Mouse (Mus musculus) left cerebral cortex, postnatal 14 days (tissue): ENCODE measurements around the gene Cdc42bpa. TPM values are rescaled to one million over a fixed set of nuclear protein-coding genes. Genes with fewer than 3 reads are reported as not detected.
A peak's percentile ranks its signal among the peaks of the same experiment; 100 is the strongest.
"Not testable (repeated sequence)": the region's sequence is repeated elsewhere in the genome, so short reads cannot be mapped to it uniquely, and the experiment has no call there.

Source experiments
- DNase-seq, 2 experiments: peaks; one replicate each; pipeline ENCODE4 v3.0.0; 2021 to 2022; ENCODE audit warnings: low spot score in 2 of 2, mixed read lengths in 1 of 2
- intact Hi-C: fragments of 180-260 bp; cut with DNase I; formaldehyde crosslinking; loops from one replicate; pipeline ENCODE4 v1.15.1; 2025
- total RNA-seq, 2 experiments: library from RNA; stranded (reverse); gene quantifications; 2 replicates each; pipeline ENCODE4 v1.2.3; 2021

The Cdc42bpa gene
- total RNA-seq, 2 experiments from 2014 or later: 211 to 234 TPM

- DNase-seq: no peak
- intact Hi-C loops: no loop called here
Observed at GRCm38 (mm10) chr1:180021463-180022296, 61.4 kb downstream of the Cdc42bpa start.

DNA sequence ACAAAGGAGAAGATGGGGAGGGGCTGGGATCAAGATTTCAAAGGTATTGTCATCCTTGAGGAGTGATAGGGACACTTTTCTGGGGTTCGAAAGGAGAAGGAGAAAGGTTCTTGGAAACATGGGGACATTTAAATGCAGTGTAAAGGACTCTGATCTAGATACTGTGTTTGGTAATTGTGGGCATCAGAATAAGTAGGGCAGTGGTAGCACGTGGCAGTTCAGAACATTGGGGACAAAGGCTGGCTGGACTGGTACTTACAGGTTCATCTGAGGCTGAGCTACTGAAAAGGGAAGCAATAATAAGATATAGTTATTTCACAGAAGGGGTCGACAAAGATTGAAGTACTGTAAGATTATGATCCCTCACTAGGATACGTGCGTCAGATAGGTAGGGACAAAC, 63.2 kb downstream of the Cdc42bpa start:
- intact Hi-C loops: no loop called here
- no peak for DNase-seq

DNA sequence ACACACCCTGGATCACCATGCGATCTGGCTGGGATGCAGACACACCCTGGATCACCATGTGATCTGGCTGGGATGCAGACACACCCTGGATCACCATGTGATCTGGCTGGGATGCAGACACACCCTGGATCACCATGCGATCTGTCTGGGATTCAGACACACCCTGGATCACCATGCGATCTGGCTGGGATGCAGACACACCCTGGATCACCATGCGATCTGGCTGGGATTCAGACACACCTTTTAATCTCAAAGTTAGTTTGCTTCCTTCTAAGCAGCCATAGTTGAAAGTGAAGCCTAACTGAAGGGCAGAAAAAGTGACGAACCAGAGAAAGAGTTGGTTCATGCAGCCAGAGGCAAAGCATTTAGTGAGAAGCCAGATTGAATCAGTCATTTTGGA, 69.6 kb downstream of the Cdc42bpa start:
- intact Hi-C loops, DNase-seq: not testable (repeated sequence)

DNA sequence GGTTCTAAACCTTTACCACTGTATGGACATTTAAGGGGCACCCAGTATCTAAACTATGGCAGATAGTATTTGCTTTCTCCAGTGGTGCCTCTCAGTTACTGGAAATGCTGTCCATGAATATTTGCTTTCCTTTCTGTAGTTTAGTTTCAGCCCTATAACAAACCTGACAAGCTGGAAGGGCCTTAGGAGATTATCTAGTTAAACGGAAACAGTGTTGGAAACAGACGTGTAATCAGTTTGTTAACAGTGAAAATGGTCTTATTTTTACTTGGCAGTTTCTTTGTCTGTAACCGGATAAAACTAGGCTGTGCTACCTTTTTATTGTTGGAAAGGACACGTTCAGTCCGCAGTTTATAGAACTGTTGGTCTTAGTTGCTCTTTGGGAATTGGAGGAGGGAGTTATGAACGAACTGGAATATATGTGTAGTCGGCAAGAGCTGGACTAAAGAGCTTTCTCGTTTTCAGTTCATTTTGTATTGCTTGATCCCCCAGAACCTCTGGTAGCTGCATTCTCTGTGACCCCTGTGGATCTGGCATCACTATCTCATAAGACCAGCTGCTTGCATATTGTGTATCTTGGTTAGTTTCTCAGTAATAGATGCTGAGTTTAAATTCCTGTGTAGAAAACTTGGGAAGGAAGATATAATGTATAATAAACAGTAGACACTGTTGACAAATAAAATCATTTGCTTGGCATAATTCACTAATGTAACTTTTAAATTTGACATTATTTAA, 70.5 kb downstream of the Cdc42bpa start:
- intact Hi-C loops: no loop called here
- no peak for DNase-seq

DNA sequence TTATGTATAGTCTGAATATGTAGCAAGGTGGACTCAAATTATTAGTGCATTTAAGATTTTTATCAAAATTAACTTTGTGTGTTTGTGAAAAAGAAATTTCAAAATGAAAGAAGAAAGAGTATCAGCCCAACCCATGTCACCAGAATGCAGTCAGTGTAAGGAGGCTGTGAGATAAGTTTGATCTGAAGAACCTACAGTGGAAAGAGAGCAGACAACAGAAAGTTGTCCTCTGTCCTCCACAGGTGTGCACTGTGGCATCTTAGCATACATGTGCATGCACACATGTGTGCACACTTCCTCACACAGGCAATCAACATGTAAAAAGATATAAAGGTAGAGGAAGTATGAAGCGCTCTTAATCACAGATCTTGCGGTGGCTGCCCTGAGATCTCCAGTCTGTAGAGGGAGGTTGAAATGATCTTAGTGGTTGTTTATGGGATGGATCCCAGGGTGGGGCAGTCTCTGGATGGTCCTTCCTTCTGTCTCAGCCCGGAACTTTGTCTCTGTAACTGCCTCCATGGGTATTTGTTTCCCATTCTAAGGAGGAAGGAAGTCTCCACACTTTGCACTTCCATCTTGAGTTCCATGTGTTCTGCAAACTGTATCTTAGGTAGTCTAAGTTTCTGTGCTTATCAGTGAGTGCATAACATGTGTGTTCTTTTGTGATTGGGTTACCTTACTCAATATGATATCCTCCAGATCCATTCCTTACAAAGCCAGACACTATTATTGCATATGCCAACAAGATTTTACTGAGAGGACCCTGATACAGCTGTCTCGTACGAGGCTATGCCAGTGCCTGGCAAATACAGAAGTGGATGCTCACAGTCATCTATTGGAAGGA, 71.7 kb downstream of the Cdc42bpa start:
- no peak for DNase-seq
- intact Hi-C loops: no loop called here

DNA sequence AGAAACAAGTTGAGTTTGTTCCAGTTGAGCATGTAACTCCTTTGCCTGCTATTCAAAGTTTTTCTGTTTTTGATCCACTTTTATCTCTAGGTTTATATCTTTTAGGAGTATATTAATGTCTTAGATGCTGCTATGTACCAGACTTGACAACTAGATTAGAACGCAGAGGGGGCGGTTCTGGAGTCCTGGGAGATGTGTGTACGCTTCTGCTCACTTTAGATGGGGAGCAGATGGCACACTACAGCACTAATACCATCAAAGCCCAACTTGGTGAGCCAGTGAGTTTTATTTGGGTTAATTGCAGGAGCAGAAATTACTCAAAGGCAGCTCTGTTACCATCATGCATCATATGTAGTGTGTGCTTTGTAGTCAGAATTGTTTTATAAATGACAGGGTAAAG, 77.2 kb downstream of the Cdc42bpa start:
- intact Hi-C loops: no loop called here
- DNase-seq: peak; percentile 23 to 65

- DNase-seq: no peak
- intact Hi-C loops: no loop called here
Observed at GRCm38 (mm10) chr1:180044160-180044559, 83.9 kb downstream of the Cdc42bpa start.

DNA sequence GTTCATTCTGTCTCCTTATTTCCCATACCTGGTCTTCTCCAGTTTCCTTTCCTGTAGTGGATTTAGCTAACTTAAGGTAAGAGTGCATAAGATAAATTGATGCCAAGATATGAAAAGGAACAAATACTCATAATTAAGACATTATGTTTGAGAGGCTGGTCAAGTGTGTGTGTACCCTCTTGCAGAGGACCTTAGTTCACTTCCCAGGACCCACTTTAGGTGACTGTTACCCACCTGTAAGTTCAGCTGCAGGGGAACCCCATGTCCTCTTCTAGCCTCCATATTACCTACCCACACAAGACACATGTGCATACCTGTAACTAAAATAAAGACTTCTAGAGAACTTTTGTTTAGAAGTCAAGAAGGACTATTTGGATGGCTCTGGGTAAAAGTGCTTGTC, 84.9 kb downstream of the Cdc42bpa start:
- intact Hi-C loops: no loop called here
- no peak for DNase-seq

- no peak for DNase-seq
- intact Hi-C loops: no loop called here
Observed at GRCm38 (mm10) chr1:180089176-180089575, 128.9 kb downstream of the Cdc42bpa start.

GRCm38 (mm10) chr1:180098426-180098825, 138.2 kb downstream of the Cdc42bpa start:
- intact Hi-C loops: no loop called here
- DNase-seq: no peak

- intact Hi-C loops: no loop called here
- peak; percentile 19 to 24 for DNase-seq
Observed at GRCm38 (mm10) chr1:180104567-180104966, 144.3 kb downstream of the Cdc42bpa start.

DNA sequence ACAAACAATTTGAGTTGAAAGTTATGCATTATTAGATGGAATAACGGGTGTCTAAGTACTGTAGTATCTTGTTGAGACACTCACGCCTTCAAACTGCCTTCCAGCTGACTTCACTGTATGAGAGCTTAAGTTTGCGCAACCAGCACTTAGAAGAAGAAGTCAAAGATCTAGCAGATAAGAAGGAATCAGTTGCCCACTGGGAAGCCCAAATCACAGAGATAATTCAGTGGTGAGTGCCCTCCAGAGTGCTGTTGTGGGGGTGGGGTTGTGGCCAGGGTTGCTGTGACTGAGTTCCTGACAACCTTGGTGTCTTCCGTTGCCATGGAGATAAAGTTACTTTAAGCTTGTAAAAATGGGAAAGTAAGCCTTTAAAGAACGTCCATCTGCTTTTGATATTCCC, 148.8 kb downstream of the Cdc42bpa start:
- intact Hi-C loops: no loop called here

GRCm38 (mm10) chr1:180116525-180116924, 156.3 kb downstream of the Cdc42bpa start:
- intact Hi-C loops: loop anchor here (10.0 kb wide), 1 partner anchor 152 kb away; the partner anchor contains the start of gene Cdc42bpa
- no peak for DNase-seq

More for the DNA sequence above, 148.8 kb downstream of the Cdc42bpa start:
- DNase-seq: no peak

- intact Hi-C loops: loop anchor here (10.0 kb wide), 1 partner anchor 153 kb away; the partner anchor contains the start of gene Cdc42bpa
- no peak for DNase-seq
Observed at GRCm38 (mm10) chr1:180118233-180118632, 158.0 kb downstream of the Cdc42bpa start.

DNA sequence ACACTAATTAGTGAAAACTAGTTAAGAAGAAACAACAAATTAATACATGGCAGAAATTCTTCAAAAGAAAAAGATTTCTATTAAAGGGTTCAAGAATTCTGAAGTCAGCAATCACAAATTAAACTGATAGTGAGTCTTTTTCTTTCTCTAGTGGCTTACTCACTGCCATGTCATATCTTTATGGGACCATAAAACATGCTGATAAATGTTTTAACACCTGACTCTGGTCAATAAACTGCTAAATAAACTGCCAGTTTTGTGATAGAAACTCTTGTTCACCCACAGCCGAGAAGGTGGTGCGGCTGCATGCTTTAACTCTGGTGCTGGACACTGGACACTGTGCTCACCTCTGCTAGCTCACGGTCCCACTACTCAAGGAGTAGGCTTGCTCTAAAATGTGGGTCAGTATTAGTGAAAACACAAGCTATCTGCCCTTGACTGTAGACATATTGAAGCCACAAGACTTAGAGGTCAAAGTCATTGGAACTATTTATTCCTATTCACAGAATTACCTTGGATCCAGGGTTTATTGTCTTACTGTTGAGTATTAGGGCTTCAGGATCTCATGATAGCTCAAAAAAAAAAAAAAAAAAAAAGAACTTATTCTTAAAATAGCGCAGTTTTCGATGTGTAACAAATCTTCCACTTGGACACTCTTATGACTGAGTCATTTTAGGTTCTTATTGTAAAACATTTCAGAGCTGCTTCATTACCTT, 168.0 kb downstream of the Cdc42bpa start:
- intact Hi-C loops: no loop called here
- no peak for DNase-seq

DNA sequence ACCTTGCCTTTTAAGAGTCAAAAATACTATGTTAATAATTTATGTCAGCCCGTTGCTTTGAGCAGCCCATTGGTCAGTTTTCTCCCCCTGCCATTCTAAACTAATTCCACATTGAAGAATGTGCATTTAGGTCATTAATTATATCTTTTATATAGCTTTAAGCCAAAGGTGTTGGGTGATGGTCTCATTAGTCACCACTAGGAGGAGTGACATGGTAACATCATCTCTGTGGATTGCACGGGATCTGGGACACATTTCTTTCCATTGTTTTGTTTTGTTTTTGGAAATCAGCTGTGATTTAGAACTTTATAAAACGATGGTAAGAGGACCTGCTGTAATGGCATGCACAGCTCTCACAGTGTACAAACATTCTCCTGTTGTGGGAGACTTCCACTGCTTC, 171.1 kb downstream of the Cdc42bpa start:
- intact Hi-C loops: no loop called here
- no peak for DNase-seq

DNA sequence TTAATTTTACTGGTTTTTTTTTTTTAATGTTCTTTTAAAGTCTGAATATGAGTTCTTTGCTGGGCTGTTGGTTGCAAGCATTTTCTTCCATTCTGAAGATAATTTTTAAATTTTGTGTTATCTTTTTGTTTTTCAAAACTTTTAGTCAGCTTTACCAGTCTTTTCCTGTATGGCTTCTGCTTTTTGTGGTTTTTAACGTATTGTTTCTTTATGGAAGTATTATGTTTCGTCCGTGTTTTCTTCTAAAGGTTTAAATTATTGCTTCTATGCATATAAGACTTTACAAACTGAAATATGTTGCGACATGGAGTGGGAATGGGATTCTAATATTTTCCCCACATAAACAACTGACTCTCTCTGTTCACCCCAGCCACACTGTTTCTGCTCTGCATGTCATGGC, 171.9 kb downstream of the Cdc42bpa start:
- intact Hi-C loops: no loop called here
- DNase-seq: no peak

DNA sequence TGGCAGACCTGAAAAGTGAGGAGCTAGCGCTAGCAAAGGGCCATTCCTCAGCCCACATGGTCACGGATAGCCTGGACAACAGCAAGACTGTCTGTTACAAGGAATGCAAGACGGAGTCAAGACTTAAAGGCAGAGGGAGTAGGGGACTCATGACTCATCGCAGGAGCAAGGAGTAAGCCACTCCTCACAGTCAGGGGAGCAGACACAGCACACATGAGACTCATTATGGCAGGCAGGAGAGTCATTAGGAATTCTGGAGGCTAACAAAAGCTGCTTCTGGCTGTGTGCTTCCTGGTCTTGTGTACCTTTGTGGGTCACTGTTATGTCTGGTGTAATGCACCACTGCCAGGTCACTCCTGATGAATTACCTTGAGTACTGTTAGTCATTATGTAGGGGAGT, 178.9 kb downstream of the Cdc42bpa start:
- intact Hi-C loops: no loop called here
- DNase-seq: no peak

GRCm38 (mm10) chr1:180140970-180141369, 180.7 kb downstream of the Cdc42bpa start:
- intact Hi-C loops: no loop called here
- DNase-seq: no peak
